Mouse (Mus musculus) megakaryocyte-erythroid progenitor cell, adult 5-6 weeks (primary cell): ENCODE data around the gene Gm47996. TPM values are rescaled to one million over a fixed set of nuclear protein-coding genes. Genes with fewer than 3 reads are reported as not detected.
"Not testable (repeated sequence)": the region's sequence is repeated elsewhere in the genome, so short reads cannot be mapped to it uniquely, and the experiment has no call there.

Experiments
- ATAC-seq: replicated peaks from 2 replicates; pipeline ENCODE4 v1.8.0; 2016; ENCODE audit warnings: mild to moderate bottlenecking, inconsistent platforms; ENCODE audit not compliant: severe bottlenecking, poor library complexity, low FRiP score, low TSS enrichment
- total RNA-seq, 2 experiments: library from RNA; stranded (forward) in 1 of 2; stranded (reverse) in 1 of 2; fragments of 200-1000, 215-1000 nt in 1 of 2; fragments of >200 nt in 1 of 2; fragmentation: Nextera tagmentation in 1 of 2; gene quantifications; 2 replicates each; pipeline ENCODE4 v1.2.3; 2014 to 2017

Gene Gm47996
- not detected in 2 replicates for total RNA-seq (2014; fragmentation: Nextera tagmentation)
- not detected in 2 replicates for total RNA-seq (2017)

DNA sequence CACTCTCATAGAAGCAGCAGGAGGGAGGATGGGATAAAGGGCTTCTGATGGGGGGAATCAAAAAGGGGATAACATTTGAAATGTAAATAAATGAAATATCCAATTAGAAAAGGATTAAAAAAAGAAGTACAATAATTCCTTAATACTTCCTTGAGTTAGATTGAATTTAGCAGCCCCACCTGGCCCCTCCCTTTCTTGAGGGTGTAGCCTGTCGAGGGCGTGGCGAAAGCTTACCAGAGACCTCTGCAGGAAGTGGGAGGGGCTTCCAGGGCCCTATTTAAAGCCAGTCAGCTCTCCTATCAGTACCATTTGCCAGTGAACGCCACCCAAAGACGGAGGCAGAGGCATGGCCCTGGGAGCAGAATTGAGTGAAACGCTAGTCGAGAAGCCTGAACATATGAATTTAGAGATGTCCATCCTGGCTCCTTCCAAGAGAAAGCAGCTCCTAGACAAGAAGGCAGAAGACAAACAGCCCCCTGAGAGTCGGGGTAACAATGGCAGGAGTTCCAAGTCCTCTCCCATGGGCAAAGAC, at the start of gene Gm47996:
Gene Gm47996, plus strand, starts transcription at position 308 of the 532 bp plus-strand sequence.
- 0 out of 2 replicates have a peak, but pooled peaks have one; percentile 48 for ATAC-seq

DNA sequence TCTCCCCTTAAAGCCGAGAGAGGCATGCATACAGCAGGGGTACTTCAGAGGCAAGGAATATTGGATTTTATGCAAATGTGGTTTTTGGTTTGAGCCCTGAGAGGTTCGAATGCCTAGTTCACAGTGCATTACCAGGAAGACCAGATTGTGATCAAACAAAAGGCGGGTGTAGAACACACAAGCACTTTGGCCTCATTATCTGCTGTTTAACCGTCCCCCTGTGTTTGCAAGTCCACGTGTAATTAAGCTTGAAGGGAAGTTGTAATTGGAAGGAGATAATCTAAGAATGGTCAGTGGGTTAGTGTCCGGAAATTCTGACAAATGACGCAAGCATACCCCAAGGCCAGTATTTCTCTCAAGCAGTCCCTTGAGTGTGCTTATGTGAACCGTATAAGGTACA, 43.9 kb upstream of the Gm47996 start:
- peak; percentile 39; the same call in 1 of the 2 replicates for ATAC-seq

DNA sequence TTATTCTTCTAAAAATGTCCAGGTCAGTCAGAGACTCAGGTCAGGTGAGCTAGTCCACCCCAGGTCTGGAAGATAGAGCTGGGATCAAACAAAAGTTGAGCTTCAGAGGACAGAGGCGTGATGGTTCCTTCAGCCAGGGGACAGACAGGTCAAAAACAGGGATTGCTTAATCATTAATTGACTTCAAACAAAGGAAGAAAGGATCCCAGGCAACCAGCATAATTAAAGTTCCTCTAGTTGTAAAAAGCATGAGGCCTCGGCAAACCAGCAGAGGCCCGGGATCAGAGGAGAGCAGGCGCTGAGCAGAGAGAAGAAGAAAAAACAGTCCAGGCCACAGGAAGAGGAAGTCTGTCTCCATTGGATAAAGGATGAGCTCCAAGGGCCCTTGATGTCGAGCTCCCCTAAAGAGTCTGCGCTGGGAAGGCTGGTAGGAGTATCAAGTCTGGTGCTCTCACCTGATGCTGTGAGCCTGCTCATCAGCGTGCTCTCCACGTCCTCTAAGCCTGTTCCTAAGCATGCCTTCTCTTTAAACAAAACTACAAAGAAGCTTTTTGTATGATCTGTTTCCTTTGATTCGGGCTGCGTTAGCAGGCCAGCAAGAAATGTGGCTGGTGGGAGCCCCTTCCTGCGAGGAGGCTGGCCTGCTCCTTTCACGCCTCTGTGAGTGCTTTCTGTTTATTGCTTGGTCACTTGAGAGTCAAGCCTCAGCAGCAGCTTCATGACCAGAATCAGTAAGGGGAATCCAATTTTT, 42.5 kb upstream of the Gm47996 start:
- no peak for ATAC-seq

DNA sequence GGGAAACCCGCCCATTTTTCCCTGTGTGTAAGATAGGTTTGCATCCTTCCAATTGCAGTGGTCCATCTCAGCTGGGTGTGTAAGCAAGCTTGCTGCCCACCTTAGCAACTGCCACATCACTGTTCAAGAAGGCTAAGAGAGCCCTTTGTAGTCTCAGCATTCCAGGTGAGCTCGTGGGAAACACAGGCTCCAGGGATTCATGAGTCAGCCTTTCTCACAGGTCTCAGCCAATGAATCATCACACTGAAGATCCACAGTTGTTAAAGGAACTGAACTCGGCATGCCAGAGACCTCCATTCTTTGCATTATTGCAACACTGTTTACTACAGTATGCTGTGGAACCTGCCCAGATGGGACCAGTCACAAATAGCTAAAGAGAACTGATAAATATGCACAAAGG, 41.3 kb upstream of the Gm47996 start:
- ATAC-seq, result no peak

DNA sequence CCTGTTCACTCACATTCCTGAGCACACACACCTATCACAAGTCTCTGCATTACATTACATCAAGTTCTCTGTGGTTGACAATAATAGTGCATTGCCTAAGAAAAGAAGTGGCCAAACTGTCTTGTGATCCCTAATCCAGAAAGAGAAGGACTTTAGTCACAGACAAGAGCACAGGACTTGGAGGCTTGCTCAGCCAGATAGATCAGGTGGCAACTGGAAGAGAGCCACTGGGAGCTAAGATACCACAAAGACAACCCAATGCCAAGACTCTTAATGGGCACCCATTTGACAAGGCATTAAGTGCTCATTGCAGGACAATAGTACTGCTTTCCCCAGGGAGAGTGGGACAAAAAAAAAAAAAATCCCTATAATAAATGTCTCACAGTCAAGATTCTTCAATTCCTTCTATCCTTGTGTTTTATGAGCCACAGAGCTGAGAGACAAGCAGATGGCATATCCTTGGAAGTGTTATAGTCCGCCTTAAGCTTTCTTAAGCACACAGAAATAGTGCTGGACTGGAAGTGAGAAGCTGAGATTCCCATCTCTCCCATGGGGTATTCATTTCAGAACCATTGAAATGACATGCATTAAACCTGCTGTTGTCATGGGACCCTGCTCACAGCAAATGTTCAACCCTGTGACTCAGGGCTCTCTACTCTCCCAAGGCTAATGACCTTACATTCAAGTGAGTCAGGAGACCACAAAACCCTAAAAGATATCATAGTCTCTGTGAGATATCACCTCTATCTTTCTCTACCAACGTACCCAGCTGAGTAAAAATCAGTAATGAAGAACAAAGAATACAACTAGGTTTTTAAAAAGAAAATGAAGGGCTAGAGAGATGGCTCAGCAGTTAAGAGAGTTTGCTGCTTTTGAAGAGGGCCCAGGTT, 38.1 kb upstream of the Gm47996 start:
- ATAC-seq, result 0 out of 2 replicates have a peak, but pooled peaks have one; percentile 27

DNA sequence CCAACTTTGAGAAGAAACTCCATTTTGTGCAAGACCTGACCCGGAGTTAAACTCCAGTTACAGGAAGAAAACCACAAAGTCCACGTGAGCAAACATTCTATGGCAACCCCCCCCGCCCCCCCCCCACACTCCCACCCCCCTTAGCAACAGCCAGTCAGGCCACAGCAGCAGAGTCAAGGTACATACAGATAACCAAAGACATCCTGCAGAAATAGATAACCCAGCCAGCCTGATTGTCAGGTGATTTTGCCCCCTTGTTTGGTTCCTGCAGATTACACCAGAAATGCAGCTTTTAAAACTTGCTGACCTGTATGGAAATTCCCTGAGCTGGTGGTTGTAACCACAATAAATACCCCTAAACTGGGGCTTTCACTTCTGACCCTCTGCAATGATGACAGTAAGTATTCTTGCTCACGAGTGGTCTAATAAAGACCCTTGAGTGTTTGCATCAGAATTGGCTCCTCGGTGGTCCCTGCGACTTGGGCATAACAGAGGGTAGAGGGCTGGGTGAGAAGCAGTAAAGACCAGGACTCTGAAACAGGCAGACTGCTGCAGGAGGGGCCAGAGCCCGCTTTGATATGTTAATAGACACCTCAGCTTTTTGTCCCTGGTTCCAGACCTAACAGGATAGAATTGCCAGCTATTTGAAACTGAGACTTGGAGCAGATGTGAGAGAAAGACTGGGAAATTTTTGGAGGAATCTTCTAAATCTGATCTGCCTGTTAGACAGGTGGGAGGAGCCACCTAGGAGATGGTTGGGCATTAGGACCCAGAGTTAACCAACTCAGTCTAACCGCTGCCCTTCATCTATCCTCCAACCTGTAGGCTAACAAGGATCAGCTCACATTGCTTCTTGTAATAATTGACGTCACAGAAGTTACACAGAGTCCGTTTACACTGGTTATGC, 32.6 kb upstream of the Gm47996 start:
- ATAC-seq, result peak; percentile 82

DNA sequence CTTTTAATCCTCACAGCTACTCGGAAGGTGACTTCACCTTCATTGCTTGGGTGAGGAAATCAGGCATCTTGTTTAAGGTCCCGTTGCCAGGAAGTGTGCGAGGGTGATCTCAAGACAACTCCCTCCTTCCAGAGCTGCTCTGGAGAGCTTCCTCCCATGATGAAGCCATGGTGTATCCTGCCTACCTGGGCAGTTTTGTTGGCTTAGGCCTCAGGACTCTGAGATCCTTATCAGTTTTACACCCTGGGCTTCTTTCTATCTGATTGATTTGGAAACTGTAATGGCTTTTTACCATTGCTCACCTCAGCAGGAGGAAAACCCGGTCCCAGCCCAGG, 32.0 kb upstream of the Gm47996 start:
- ATAC-seq, result no peak

DNA sequence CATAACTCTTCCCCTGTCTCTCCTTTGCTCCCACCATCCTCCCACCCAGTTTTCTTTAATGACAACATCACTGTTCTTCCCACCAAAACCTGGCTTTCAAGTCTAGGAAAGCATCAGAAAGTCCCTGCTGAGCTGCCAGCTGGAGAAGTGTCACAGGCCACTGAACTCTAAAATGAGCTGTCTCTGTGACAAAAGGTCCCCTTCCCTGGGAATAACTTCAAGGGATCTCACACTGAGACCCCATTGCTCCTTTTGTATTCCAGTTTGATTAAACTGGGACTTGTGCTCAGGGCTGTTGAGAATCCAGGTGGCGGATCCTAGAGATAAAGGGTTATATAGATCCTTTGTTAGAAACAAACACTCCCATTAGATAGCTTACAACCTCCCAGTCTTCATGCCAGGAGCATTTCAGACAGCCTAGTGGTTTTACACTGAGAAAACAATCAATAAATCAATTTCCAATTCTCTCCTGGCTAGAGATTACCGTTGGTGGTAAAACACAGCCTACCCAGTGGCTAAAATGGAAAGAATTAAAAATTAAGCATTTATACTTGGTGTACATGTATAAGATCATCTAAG, 31.3 kb upstream of the Gm47996 start:
- ATAC-seq, result no peak

- peak; percentile 45 for ATAC-seq
These were observed 29.8 kb upstream of the Gm47996 start for GRCm38 (mm10) chr1:151180167-151180566.

GRCm38 (mm10) chr1:151182266-151182665, 27.7 kb upstream of the Gm47996 start, which contains the start of gene Gm47985:
Gene Gm47985 (plus strand): TSS chr1:151182537.
- ATAC-seq, result not testable (repeated sequence)

DNA sequence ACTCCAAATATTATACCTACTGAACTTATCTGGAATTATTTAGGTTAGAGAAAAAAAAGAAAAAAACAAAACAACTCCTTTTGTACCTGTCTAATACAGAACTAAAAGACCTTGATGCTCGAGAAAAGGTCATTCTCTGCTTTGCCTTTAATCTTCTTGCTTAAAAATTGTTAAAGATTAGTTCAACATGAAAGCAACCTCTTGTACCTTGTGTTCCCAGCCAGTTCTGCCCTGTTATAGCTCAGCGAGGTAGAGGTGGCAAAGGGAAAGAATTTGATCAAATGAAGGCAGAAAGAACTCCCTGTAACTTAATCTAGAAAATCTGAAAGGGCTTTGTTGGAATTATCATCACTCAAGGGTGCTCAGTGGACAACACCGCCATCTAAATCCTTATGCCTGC, 23.7 kb upstream of the Gm47996 start:
- not testable (repeated sequence) for ATAC-seq

- ATAC-seq, result peak; percentile 78
These were observed 23.0 kb upstream of the Gm47996 start for GRCm38 (mm10) chr1:151186879-151187424.

DNA sequence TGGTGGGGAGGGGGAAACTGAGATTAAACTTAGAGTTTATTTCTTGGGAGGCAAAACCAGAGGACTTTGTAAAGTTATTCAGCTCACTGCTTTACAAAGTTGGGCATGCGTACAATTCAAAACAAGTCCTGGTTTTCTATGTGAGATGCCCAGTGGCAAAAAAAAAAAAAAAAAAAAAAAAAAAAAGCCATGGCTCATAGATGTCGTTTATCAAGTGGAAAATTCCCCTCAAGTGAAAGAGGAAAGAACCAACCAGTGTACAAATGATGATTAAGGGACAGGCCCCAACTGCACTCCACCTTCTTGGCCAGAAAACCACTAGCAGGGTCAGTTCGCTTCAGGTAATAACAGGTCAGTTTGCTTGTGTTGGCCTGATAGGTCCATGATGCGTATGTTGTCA, 21.5 kb upstream of the Gm47996 start:
- ATAC-seq, result no peak

DNA sequence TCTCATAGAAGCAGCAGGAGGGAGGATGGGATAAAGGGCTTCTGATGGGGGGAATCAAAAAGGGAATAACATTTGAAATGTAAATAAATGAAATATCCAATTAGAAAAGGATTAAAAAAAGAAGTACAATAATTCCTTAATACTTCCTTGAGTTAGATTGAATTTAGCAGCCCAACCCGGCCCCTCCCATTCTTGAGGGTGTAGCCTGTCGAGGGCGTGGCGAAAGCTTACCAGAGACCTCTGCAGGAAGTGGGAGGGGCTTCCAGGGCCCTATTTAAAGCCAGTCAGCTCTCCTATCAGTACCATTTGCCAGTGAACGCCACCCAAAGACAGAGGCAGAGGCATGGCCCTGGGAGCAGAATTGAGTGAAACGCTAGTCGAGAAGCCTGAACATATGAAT, 17.9 kb upstream of the Gm47996 start, which contains the start of gene Gm8947:
Gene Gm8947, plus strand, starts transcription at position 302 of the 400 bp plus-strand sequence.
- ATAC-seq, result peak; percentile 77; the same call in 1 of the 2 replicates

DNA sequence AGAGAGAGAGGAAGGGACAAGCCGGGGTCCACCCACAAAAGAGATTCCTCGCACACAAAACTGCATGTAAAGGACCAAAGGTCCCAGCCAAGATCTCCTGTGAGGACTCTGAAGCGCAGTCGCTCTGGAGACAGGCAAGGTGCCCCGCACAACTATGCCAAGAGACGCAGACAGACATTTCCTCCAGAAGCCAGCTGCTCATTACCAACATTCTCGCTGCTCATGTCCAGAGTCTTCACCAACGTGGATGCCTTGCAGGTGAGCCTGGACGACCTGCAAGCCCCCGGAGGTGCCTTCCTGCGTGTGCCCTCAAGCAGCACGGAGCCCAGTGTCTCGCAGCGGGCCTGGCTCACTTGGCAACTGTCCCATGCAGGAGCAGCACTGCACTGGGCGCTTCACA, 17.2 kb upstream of the Gm47996 start:
- ATAC-seq, result not testable (repeated sequence)

GRCm38 (mm10) chr1:151195986-151196385, 13.9 kb upstream of the Gm47996 start:
- ATAC-seq, result not testable (repeated sequence)

DNA sequence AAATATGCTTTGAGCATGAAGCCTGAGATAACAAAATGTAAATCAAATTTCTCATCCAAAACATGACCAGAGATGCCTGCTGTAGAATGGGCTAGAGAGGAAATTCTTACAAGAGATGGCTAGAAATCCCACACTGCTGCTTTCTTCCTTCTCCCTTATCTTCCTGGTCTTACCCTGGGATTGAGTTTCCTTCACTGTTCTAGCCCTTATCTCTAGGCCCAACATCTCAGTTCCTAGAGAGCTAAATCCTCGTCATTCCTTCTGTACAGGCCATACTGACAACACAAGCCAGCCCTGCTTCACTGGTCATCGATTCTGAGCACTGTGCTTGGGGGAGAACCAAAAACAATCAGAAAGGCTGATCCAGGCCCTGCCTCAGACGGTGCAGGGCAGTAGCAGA, 13.2 kb upstream of the Gm47996 start:
- peak; percentile 56 for ATAC-seq

- ATAC-seq, result not testable (repeated sequence)
These were observed 11.8 kb upstream of the Gm47996 start, which contains the start of gene Gm47995 for GRCm38 (mm10) chr1:151198120-151198519. Gene Gm47995 (plus strand): TSS chr1:151198448.
